Mouse (Mus musculus): Measurements from ENCODE around the gene Ushbp1. TPM values are rescaled to one million over a fixed set of nuclear protein-coding genes. Genes with fewer than 3 reads are reported as not detected.
A peak's percentile ranks its signal among the peaks of the same experiment; 100 is the strongest.

The Ushbp1 gene
- polyA plus RNA-seq, 1 experiment from 2014 or later = 5.4 TPM

- peaks cover 70% of the 10 kb centered on the region for H3K36me3 ChIP-seq (replicated peaks)
- H3K4me3 ChIP-seq = peak overlapping the region; percentile 52
- WGBS = 8% methylated on average over 74 of the region's 74 CpGs
- H3K27ac ChIP-seq (replicated peaks) = peak overlapping the region; percentile 72
- H3K4me1 ChIP-seq = peaks cover 68% of the 10 kb centered on the region
- H3K9me3 ChIP-seq = no peaks in the 10 kb centered on the region
- peaks cover 19% of the 10 kb centered on the region for H3K27me3 ChIP-seq (replicated peaks; ENCODE audit: low read depth, poor library complexity, severe bottlenecking)
- peak; percentile 74 for DNase-seq (ENCODE audit: low spot score)
Measured at GRCm38 (mm10) chr8:71375581-71376422, 19.8 kb downstream of the Ushbp1 start.

- H3K4me1 ChIP-seq = peaks cover 60% of the 10 kb centered on the region
- no peaks in the 10 kb centered on the region for H3K9me3 ChIP-seq
- 79% methylated on average over 17 of the region's 17 CpGs for WGBS
- DNase-seq (ENCODE audit: low spot score) = no peak
- H3K36me3 ChIP-seq (replicated peaks) = peaks cover 72% of the 10 kb centered on the region
- H3K4me3 ChIP-seq = no peak overlapping the region
- H3K27me3 ChIP-seq (replicated peaks; ENCODE audit: low read depth, poor library complexity, severe bottlenecking) = peaks cover 19% of the 10 kb centered on the region
- no peak overlapping the region for H3K27ac ChIP-seq (replicated peaks)
Measured at GRCm38 (mm10) chr8:71374616-71375206, 20.9 kb downstream of the Ushbp1 start.

GRCm38 (mm10) chr8:71373000-71373399 is 22.6 kb downstream of the Ushbp1 start:
- H3K27me3 ChIP-seq (replicated peaks; ENCODE audit: low read depth, poor library complexity, severe bottlenecking) = peaks cover 19% of the 10 kb centered on the region
- WGBS = 89% methylated on average over 3 of the region's 3 CpGs
- no peak for DNase-seq (ENCODE audit: low spot score)
- H3K27ac ChIP-seq (replicated peaks) = no peak overlapping the region
- peaks cover 49% of the 10 kb centered on the region for H3K4me1 ChIP-seq
- H3K4me3 ChIP-seq = no peak overlapping the region
- peaks cover 70% of the 10 kb centered on the region for H3K36me3 ChIP-seq (replicated peaks)
- no peaks in the 10 kb centered on the region for H3K9me3 ChIP-seq

- peaks cover 49% of the 10 kb centered on the region for H3K4me1 ChIP-seq
- no peak overlapping the region for H3K4me3 ChIP-seq
- no peak for DNase-seq (ENCODE audit: low spot score)
- peaks cover 14% of the 10 kb centered on the region for H3K27me3 ChIP-seq (replicated peaks; ENCODE audit: low read depth, poor library complexity, severe bottlenecking)
- H3K36me3 ChIP-seq (replicated peaks) = peaks cover 64% of the 10 kb centered on the region
- WGBS = 83% methylated on average over 12 of the region's 12 CpGs
- no peaks in the 10 kb centered on the region for H3K9me3 ChIP-seq
- no peak overlapping the region for H3K27ac ChIP-seq (replicated peaks)
Measured at GRCm38 (mm10) chr8:71372427-71372826, 23.2 kb downstream of the Ushbp1 start.

- Histone ChIP-seq H3K27ac (replicated peaks) (peak within 1 kb of the TSS; percentile 81), H3K4me3 (peak within 1 kb of the TSS; percentile 75), H3K4me1 (peaks cover 43% of the 10 kb centered on the region), H3K9me3 (no peaks in the 10 kb centered on the region), H3K36me3 (replicated peaks) (peaks cover 54% of the 10 kb centered on the region), H3K27me3 (replicated peaks; ENCODE audit: low read depth, poor library complexity, severe bottlenecking) (peaks cover 3% of the 10 kb centered on the region; the same call in 1 of the 2 replicates)
- whole genome bisulfite sequencing = under 1% methylated on average over 68 of the region's 68 CpGs
- DNase-seq (ENCODE audit: low spot score) = peak; percentile 98
Measured at GRCm38 (mm10) chr8:71371236-71371848, 24.3 kb downstream of the Ushbp1 start, which contains the start of gene Ocel1. Ocel1 (plus strand) TSS chr8:71371298.

- no peaks in the 10 kb centered on the region for H3K27me3 ChIP-seq (replicated peaks; ENCODE audit: low read depth, poor library complexity, severe bottlenecking)
- H3K27ac ChIP-seq (replicated peaks) = peak overlapping the region; percentile 81; the same call in 1 of the 2 replicates
- WGBS = 24% methylated on average over 5 of the region's 5 CpGs
- H3K4me1 ChIP-seq = peaks cover 40% of the 10 kb centered on the region
- H3K36me3 ChIP-seq (replicated peaks) = peaks cover 49% of the 10 kb centered on the region
- H3K9me3 ChIP-seq = no peaks in the 10 kb centered on the region
- peak overlapping the region; percentile 75 for H3K4me3 ChIP-seq
- no peak for DNase-seq (ENCODE audit: low spot score)
Measured at GRCm38 (mm10) chr8:71370711-71371235, 24.8 kb downstream of the Ushbp1 start.

- Histone ChIP-seq H3K4me1 (peaks cover 26% of the 10 kb centered on the region), H3K9me3 (no peaks in the 10 kb centered on the region), H3K27ac (replicated peaks) (no peak overlapping the region), H3K4me3 (no peak overlapping the region), H3K27me3 (replicated peaks; ENCODE audit: low read depth, poor library complexity, severe bottlenecking) (no peaks in the 10 kb centered on the region), H3K36me3 (replicated peaks) (peaks cover 34% of the 10 kb centered on the region)
- WGBS = 92% methylated on average over 10 of the region's 10 CpGs
- DNase-seq (ENCODE audit: low spot score) = no peak
Measured at GRCm38 (mm10) chr8:71369040-71369718, 26.4 kb downstream of the Ushbp1 start.

- peaks cover 26% of the 10 kb centered on the region for H3K4me1 ChIP-seq
- no peaks in the 10 kb centered on the region for H3K27me3 ChIP-seq (replicated peaks; ENCODE audit: low read depth, poor library complexity, severe bottlenecking)
- peak overlapping the region; percentile 77; the same call in 1 of the 2 replicates for H3K4me3 ChIP-seq
- no peaks in the 10 kb centered on the region for H3K9me3 ChIP-seq
- no peak for DNase-seq (ENCODE audit: low spot score)
- H3K27ac ChIP-seq (replicated peaks) = peak overlapping the region; percentile 92; the same call in 1 of the 2 replicates
- H3K36me3 ChIP-seq (replicated peaks) = peaks cover 25% of the 10 kb centered on the region
Measured at GRCm38 (mm10) chr8:71368366-71368765, 27.2 kb downstream of the Ushbp1 start.

- 57% methylated on average over 17 of the region's 17 CpGs for WGBS
- DNase-seq (ENCODE audit: low spot score) = no peak
- Histone ChIP-seq H3K27me3 (replicated peaks; ENCODE audit: low read depth, poor library complexity, severe bottlenecking) (no peaks in the 10 kb centered on the region), H3K9me3 (no peaks in the 10 kb centered on the region), H3K4me1 (peaks cover 26% of the 10 kb centered on the region), H3K4me3 (peak overlapping the region; percentile 77), H3K27ac (replicated peaks) (peak overlapping the region; percentile 92), H3K36me3 (replicated peaks) (peaks cover 18% of the 10 kb centered on the region)
Measured at GRCm38 (mm10) chr8:71367529-71368176, 27.9 kb downstream of the Ushbp1 start.

GRCm38 (mm10) chr8:71366771-71367528 is 28.7 kb downstream of the Ushbp1 start, which contains the start of gene Use1:
Use1 (plus strand) TSS chr8:71366848.
- no peaks in the 10 kb centered on the region for H3K27me3 ChIP-seq (replicated peaks; ENCODE audit: low read depth, poor library complexity, severe bottlenecking)
- DNase-seq (ENCODE audit: low spot score) = peak; percentile 91
- peaks cover 13% of the 10 kb centered on the region for H3K36me3 ChIP-seq (replicated peaks)
- peaks cover 26% of the 10 kb centered on the region for H3K4me1 ChIP-seq
- under 1% methylated on average over 56 of the region's 56 CpGs for WGBS
- no peaks in the 10 kb centered on the region for H3K9me3 ChIP-seq
- H3K27ac ChIP-seq (replicated peaks) = peak within 1 kb of the TSS; percentile 92
- peak within 1 kb of the TSS; percentile 77 for H3K4me3 ChIP-seq

- peaks cover 83% of the 10 kb centered on the region for H3K36me3 ChIP-seq (replicated peaks)
Measured at GRCm38 (mm10) chr8:71358026-71358425, 37.6 kb downstream of the Ushbp1 start.

More at GRCm38 (mm10) chr8:71358026-71358425, 37.6 kb downstream of the Ushbp1 start:
- 84% methylated on average over 3 of the region's 3 CpGs for WGBS
- Histone ChIP-seq H3K4me3 (no peak overlapping the region), H3K4me1 (no peaks in the 10 kb centered on the region), H3K9me3 (no peaks in the 10 kb centered on the region), H3K27me3 (replicated peaks; ENCODE audit: low read depth, poor library complexity, severe bottlenecking) (no peaks in the 10 kb centered on the region), H3K27ac (replicated peaks) (no peak overlapping the region)
- DNase-seq (ENCODE audit: low spot score) = no peak
